Comparison of ENCODE assay signal across 16 mouse cellular contexts in genomic region chr17:78560911-78561571, GRCm38 (mm10). TPM values are rescaled to one million over a fixed set of nuclear protein-coding genes. Genes with fewer than 3 reads are reported as not detected.
DNase-seq lines count a peak whose midpoint lies in the region; ATAC-seq and TF ChIP-seq lines count a peak whose summit lies in the region.
"Had no signal": no experiment of that assay in that cellular context is flagged by ENCODE, and none has a peak within 500 bp of the region (broad histone marks: within the 10 kb centered on the region; RNA-seq: fewer than 3 reads in every experiment).

No protein-coding gene starts in this region.

- no peaks in the 10 kb centered on the region for H3K9me3 ChIP-seq in forebrain, embryonic 12.5 days
- H3K9me3 ChIP-seq in forebrain, postnatal 0 days (ENCODE audit: low read length): no peaks in the 10 kb centered on the region
- H3K9me3 ChIP-seq in midbrain, embryonic 12.5 days: no peaks in the 10 kb centered on the region
- H3K9me3 ChIP-seq in midbrain, postnatal 0 days (ENCODE audit: low read length): no peaks in the 10 kb centered on the region
- H3K9me3 ChIP-seq in embryonic facial prominence, embryonic 12.5 days: no peaks in the 10 kb centered on the region
- no peaks in the 10 kb centered on the region for H3K9me3 ChIP-seq in neural tube, embryonic 11.5 days (ENCODE audit: control insufficient read depth, low read length)
- H3K9me3 ChIP-seq: limb, embryonic 15.5 days; neural tube, embryonic 12.5 days had no signal

- WGBS in forebrain, embryonic 12.5 days: 68% methylated on average over 16 of the region's 16 CpGs
- 68% methylated on average over 16 of the region's 16 CpGs for WGBS in forebrain, postnatal 0 days
- 66% methylated on average over 16 of the region's 16 CpGs for WGBS in midbrain, embryonic 12.5 days
- WGBS in midbrain, postnatal 0 days: 60% methylated on average over 16 of the region's 16 CpGs
- 39% methylated on average over 16 of the region's 16 CpGs for WGBS in embryonic facial prominence, embryonic 12.5 days
- 64% methylated on average over 16 of the region's 16 CpGs for WGBS in neural tube, embryonic 11.5 days

- DNase-seq in forebrain, postnatal 0 days: no peak
- DNase-seq in midbrain, postnatal 0 days (ENCODE audit: low spot score): no peak
- no peak for DNase-seq in neural tube, embryonic 11.5 days (ENCODE audit: low spot score)
- no peak for DNase-seq in gastrocnemius, adult 2 months
- DNase-seq: adrenal gland, postnatal 14 days; B cell, adult 2 months; cerebellum, adult 11-12 months; gastrocnemius, postnatal 10 days; heart, postnatal 10 days; kidney, postnatal 4 days; lung, adult 18-20 months had no signal

- H3K9ac ChIP-seq in forebrain, embryonic 12.5 days: no peak overlapping the region
- no peak overlapping the region for H3K9ac ChIP-seq in forebrain, postnatal 0 days
- no peak overlapping the region for H3K9ac ChIP-seq in midbrain, embryonic 12.5 days (replicated peaks)
- H3K9ac ChIP-seq in midbrain, postnatal 0 days (replicated peaks; ENCODE audit: low read length, poor library complexity, severe bottlenecking): no peak overlapping the region
- H3K9ac ChIP-seq in embryonic facial prominence, embryonic 12.5 days: no peak overlapping the region
- H3K9ac ChIP-seq in neural tube, embryonic 11.5 days (ENCODE audit: low read length): no peak overlapping the region
- H3K9ac ChIP-seq: limb, embryonic 15.5 days; neural tube, embryonic 12.5 days had no signal

- peak; percentile 55; the same call in 1 of the 2 replicates for ATAC-seq in forebrain, embryonic 12.5 days (ENCODE audit: low FRiP score)
- no peak for ATAC-seq in forebrain, postnatal 0 days
- peak; percentile 61 for ATAC-seq in midbrain, embryonic 12.5 days (ENCODE audit: low FRiP score, low read depth)
- ATAC-seq in midbrain, postnatal 0 days (ENCODE audit: low FRiP score): no peak
- ATAC-seq in embryonic facial prominence, embryonic 12.5 days (ENCODE audit: insufficient number of reproducible peaks, insufficient read depth, low FRiP score, low TSS enrichment): no peak; the same call in 1 of the 2 replicates
- ATAC-seq in neural tube, embryonic 11.5 days (ENCODE audit: insufficient read depth, low FRiP score, low TSS enrichment): peak; percentile 40; the same call in 1 of the 2 replicates

- no peak overlapping the region for H3K4me3 ChIP-seq in forebrain, embryonic 12.5 days (replicated peaks)
- H3K4me3 ChIP-seq in forebrain, postnatal 0 days (ENCODE audit: low read depth, low read length): no peak overlapping the region
- no peak overlapping the region for H3K4me3 ChIP-seq in midbrain, embryonic 12.5 days
- no peak overlapping the region for H3K4me3 ChIP-seq in midbrain, postnatal 0 days (ENCODE audit: low read depth, low read length)
- no peak overlapping the region for H3K4me3 ChIP-seq in embryonic facial prominence, embryonic 12.5 days
- H3K4me3 ChIP-seq in neural tube, embryonic 11.5 days (ENCODE audit: low read depth, low read length): no peak overlapping the region
- no peak overlapping the region for H3K4me3 ChIP-seq in gastrocnemius, adult 2 months
- H3K4me3 ChIP-seq: limb, embryonic 15.5 days; neural tube, embryonic 12.5 days had no signal

- TF ChIP-seq CTCF in forebrain, postnatal 0 days (IDR thresholded peaks at IDR 0.05; ENCODE audit: low read depth): no peak
- no peak for TF ChIP-seq CTCF in midbrain, postnatal 0 days (IDR thresholded peaks at IDR 0.05)
- no peak for TF ChIP-seq CTCF in gastrocnemius, adult 2 months (IDR thresholded peaks at IDR 0.05)

- no peaks in the 10 kb centered on the region for H3K27me3 ChIP-seq in forebrain, embryonic 12.5 days
- H3K27me3 ChIP-seq in forebrain, postnatal 0 days (ENCODE audit: insufficient read depth, low read length): no peaks in the 10 kb centered on the region
- H3K27me3 ChIP-seq in midbrain, embryonic 12.5 days: no peaks in the 10 kb centered on the region
- H3K27me3 ChIP-seq in midbrain, postnatal 0 days (ENCODE audit: insufficient read depth, low read length): no peaks in the 10 kb centered on the region
- no peaks in the 10 kb centered on the region for H3K27me3 ChIP-seq in embryonic facial prominence, embryonic 12.5 days
- no peaks in the 10 kb centered on the region for H3K27me3 ChIP-seq in neural tube, embryonic 11.5 days (ENCODE audit: control insufficient read depth, insufficient read depth, low read length)
- H3K27me3 ChIP-seq: limb, embryonic 15.5 days; neural tube, embryonic 12.5 days had no signal

- intact Hi-C loops in gastrocnemius, adult 2 months (cut with DNase I): no loop called here

- H3K4me1 ChIP-seq in forebrain, embryonic 12.5 days: peaks cover 9% of the 10 kb centered on the region
- no peaks in the 10 kb centered on the region for H3K4me1 ChIP-seq in forebrain, postnatal 0 days (ENCODE audit: insufficient read depth)
- peaks cover 11% of the 10 kb centered on the region; the same call in 1 of the 2 replicates for H3K4me1 ChIP-seq in midbrain, embryonic 12.5 days
- no peaks in the 10 kb centered on the region for H3K4me1 ChIP-seq in midbrain, postnatal 0 days (ENCODE audit: insufficient read depth, low read length)
- H3K4me1 ChIP-seq in embryonic facial prominence, embryonic 12.5 days: peaks cover 12% of the 10 kb centered on the region; the same call in 1 of the 2 replicates
- no peaks in the 10 kb centered on the region for H3K4me1 ChIP-seq in neural tube, embryonic 11.5 days (ENCODE audit: control insufficient read depth, insufficient read depth, low read length)
- H3K4me1 ChIP-seq: neural tube, embryonic 12.5 days had no signal

- H3K36me3 ChIP-seq in forebrain, embryonic 12.5 days (replicated peaks): no peaks in the 10 kb centered on the region
- no peaks in the 10 kb centered on the region for H3K36me3 ChIP-seq in forebrain, postnatal 0 days (ENCODE audit: insufficient read depth)
- H3K36me3 ChIP-seq in midbrain, embryonic 12.5 days: no peaks in the 10 kb centered on the region
- no peaks in the 10 kb centered on the region for H3K36me3 ChIP-seq in midbrain, postnatal 0 days (ENCODE audit: insufficient read depth, low read length)
- H3K36me3 ChIP-seq in embryonic facial prominence, embryonic 12.5 days: no peaks in the 10 kb centered on the region
- no peaks in the 10 kb centered on the region for H3K36me3 ChIP-seq in neural tube, embryonic 11.5 days (ENCODE audit: control insufficient read depth, insufficient read depth, low read length)
- H3K36me3 ChIP-seq: limb, embryonic 15.5 days; neural tube, embryonic 12.5 days had no signal

- no peak overlapping the region; the same call in 1 of the 2 replicates for H3K4me2 ChIP-seq in forebrain, embryonic 12.5 days
- no peak overlapping the region for H3K4me2 ChIP-seq in forebrain, postnatal 0 days (ENCODE audit: low read depth)
- H3K4me2 ChIP-seq in midbrain, embryonic 12.5 days (replicated peaks): no peak overlapping the region
- H3K4me2 ChIP-seq in midbrain, postnatal 0 days (ENCODE audit: low read depth, low read length, poor library complexity, severe bottlenecking): no peak overlapping the region
- H3K4me2 ChIP-seq in embryonic facial prominence, embryonic 12.5 days (replicated peaks): peak overlapping the region; percentile 9; the same call in 1 of the 2 replicates
- H3K4me2 ChIP-seq in neural tube, embryonic 11.5 days (ENCODE audit: low read depth): no peak overlapping the region
- H3K4me2 ChIP-seq: limb, embryonic 15.5 days; neural tube, embryonic 12.5 days had no signal

- no peak overlapping the region for H3K27ac ChIP-seq in forebrain, embryonic 12.5 days
- no peak overlapping the region for H3K27ac ChIP-seq in forebrain, postnatal 0 days (ENCODE audit: low read depth, low read length)
- H3K27ac ChIP-seq in midbrain, embryonic 12.5 days (replicated peaks): no peak overlapping the region
- H3K27ac ChIP-seq in midbrain, postnatal 0 days (ENCODE audit: low read depth, low read length): no peak overlapping the region
- no peak overlapping the region for H3K27ac ChIP-seq in embryonic facial prominence, embryonic 12.5 days
- no peak overlapping the region for H3K27ac ChIP-seq in neural tube, embryonic 11.5 days (ENCODE audit: low read depth, low read length)
- no peak overlapping the region for H3K27ac ChIP-seq in gastrocnemius, adult 2 months
- H3K27ac ChIP-seq: limb, embryonic 15.5 days; neural tube, embryonic 12.5 days had no signal

RNA-seq across cellular contexts. Expression of gene Vit, which starts 53.2 kb away (rescaled TPM):
- 11.6 TPM in 2 replicates for polyA plus RNA-seq in forebrain, embryonic 12.5 days (2016; fragmentation: Nextera tagmentation; extraction: Ambion mirVana)
- 6.8 and 11.5 TPM in 2 replicates for total RNA-seq in forebrain, postnatal 0 days (2014; rRNA removed)
- 8.3 and 12.0 TPM in 2 replicates for polyA plus RNA-seq in forebrain, postnatal 0 days (2015; fragmentation: Nextera tagmentation; extraction: Ambion mirVana)
- polyA plus RNA-seq in midbrain, embryonic 12.5 days (2016; fragmentation: Nextera tagmentation; extraction: Ambion mirVana): 14.3 and 19.4 TPM in 2 replicates
- 11.1 and 11.6 TPM in 2 replicates for total RNA-seq in midbrain, postnatal 0 days (2014; rRNA removed)
- 12.4 and 13.7 TPM in 2 replicates for polyA plus RNA-seq in midbrain, postnatal 0 days (2015; fragmentation: Nextera tagmentation; extraction: Ambion mirVana)
- polyA plus RNA-seq in embryonic facial prominence, embryonic 12.5 days (2016; fragmentation: Nextera tagmentation; extraction: Ambion mirVana): 2.0 and 3.8 TPM in 2 replicates
- 4.4 and 5.4 TPM in 2 replicates for polyA plus RNA-seq in neural tube, embryonic 11.5 days (2014; fragmentation: Nextera tagmentation; extraction: Ambion mirVana)
- total RNA-seq in gastrocnemius, adult 2 months (2021): 1 to 10 TPM; 1.9 to 3.6 TPM

Comparison
In these comparisons a context has a peak if more than half of its experiments do, and no peak if none do; other contexts are left out.
1. ATAC-seq: peak in forebrain, embryonic 12.5 days (single experiment), midbrain, embryonic 12.5 days (single experiment) and neural tube, embryonic 11.5 days (single experiment); none in forebrain, postnatal 0 days (single experiment), midbrain, postnatal 0 days (single experiment) and embryonic facial prominence, embryonic 12.5 days (single experiment).